Mouse (Mus musculus): Measurements from ENCODE around the gene Spata31d1a. TPM values are rescaled to one million over a fixed set of nuclear protein-coding genes. Genes with fewer than 3 reads are reported as not detected.
"Not testable (repeated sequence)": the region's sequence is repeated elsewhere in the genome, so short reads cannot be mapped to it uniquely, and the experiment has no call there.

The Spata31d1a gene
- total RNA-seq (2021): not detected
- long read RNA-seq, experiment 1: 0 reads
- long read RNA-seq, experiment 2: 0 reads

- no peak for DNase-seq (ENCODE audit: low spot score in 2 of 2)
These were observed at the start of gene Spata31d1a for GRCm38 (mm10) chr13:59710230-59710629. Gene Spata31d1a (minus strand): TSS chr13:59710330.

- no peak for DNase-seq (ENCODE audit: low spot score in 2 of 2)
These were observed 46.8 kb upstream of the Spata31d1a start for GRCm38 (mm10) chr13:59756906-59757305.

DNA sequence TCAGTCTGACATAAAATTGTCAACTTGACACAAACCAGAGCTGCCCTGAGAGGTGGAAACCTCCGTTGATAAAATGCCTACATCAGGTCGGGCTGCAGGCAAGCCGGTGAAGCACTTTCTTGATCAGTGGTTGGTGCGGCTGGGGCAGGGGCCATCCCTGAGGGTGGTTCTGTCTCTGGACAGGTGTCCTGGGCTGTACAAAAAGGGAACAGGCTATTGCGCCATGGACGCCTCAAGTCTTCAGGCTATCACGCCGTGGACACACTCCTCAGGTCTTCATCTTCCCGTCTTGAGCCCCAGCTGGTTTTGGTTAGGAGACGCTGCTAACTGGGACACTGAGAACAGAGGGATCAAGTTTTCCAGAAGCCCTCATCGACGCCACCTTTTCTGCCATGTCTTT is 40.2 kb upstream of the Spata31d1a start:
- no peak for DNase-seq (ENCODE audit: low spot score in 2 of 2)

DNA sequence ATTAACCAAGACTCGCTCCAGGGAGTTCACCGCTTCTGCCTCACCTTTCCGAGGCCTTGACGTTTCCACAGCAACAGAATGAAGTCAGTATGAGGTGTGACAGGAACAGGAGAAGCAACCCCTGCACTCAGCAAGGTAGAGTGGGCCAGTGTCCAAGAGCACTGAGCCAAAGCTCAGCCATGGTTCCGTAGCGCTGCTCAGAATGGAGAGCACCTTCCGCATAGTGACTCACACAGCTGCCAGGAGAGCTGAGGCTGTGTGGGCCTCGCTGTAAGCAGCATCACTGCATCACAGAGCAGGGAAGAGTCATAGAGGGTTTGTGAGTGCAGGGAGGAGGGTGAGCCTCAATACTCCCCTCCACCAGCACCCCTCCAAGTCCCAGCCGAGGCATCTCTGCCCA is 36.6 kb upstream of the Spata31d1a start, which contains the start of gene 1700014D04Rik:
TSS of gene 1700014D04Rik (minus strand) at position 42 of the 400 bp plus-strand sequence.
- no peak for DNase-seq (ENCODE audit: low spot score in 2 of 2)

DNA sequence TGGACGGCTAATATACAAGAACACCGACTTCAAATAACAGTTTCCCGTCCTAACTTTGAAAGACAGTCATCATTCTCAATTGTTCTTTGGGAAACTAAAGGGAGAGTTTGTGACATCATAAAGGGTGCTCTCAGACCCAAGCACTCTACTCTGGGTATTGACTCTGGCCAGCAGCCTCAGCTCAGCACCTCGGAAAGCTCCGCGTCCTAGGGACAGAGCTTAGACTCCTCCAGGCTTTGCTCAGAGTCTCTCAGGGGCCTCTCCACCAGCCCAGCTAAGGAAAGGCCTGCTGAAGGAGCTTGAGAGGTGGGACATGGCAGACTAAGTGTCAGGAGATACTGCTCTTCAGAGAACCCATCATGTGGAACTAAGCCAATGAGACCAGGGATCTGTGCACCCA is 36.0 kb upstream of the Spata31d1a start:
- DNase-seq (ENCODE audit: low spot score in 2 of 2): no peak

GRCm38 (mm10) chr13:59745462-59745861 is 35.3 kb upstream of the Spata31d1a start:
- DNase-seq (ENCODE audit: low spot score in 2 of 2): no peak

DNA sequence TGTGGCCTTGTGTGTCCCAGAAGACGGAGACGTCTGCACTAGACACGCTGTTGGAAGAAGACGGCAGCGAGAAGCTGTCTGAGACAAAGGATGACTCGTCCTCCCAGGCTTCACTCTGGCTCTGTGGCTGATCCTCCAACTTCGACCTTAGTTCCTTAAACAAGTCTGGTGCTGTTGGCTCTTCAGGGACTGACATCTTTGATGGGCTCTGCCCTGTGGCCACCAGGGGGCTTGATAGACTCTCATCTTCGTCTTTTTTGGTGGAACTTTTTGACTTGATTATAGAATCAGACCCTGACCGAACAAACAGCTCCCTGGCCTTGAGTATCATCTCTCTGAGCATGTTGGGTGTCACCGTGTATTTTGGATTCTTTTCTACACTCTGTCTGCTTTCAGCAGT is 31.6 kb upstream of the Spata31d1a start:
- no peak for DNase-seq (ENCODE audit: low spot score in 2 of 2)

DNA sequence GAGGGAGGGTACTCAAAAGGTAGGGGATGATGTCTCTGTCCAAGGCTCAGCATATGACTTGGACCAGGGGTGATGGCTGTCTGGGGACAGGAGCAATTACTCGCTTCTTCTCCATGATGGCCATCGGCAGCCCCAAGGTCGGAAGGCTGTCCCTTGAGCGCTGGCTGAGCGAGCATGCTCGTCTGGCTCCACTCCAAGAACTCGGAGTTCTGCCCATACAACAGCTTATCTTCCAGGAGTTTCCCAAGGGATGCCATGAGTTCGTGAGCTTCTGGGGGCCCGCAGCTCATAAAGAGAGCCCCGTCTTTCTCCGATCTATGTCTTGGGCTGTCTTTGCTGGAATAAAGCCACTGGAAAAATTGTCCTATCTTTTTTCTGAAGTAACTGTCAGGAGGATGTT is 31.0 kb upstream of the Spata31d1a start:
- DNase-seq (ENCODE audit: low spot score in 2 of 2): peak in 1 of 2 experiments; percentile 29

DNA sequence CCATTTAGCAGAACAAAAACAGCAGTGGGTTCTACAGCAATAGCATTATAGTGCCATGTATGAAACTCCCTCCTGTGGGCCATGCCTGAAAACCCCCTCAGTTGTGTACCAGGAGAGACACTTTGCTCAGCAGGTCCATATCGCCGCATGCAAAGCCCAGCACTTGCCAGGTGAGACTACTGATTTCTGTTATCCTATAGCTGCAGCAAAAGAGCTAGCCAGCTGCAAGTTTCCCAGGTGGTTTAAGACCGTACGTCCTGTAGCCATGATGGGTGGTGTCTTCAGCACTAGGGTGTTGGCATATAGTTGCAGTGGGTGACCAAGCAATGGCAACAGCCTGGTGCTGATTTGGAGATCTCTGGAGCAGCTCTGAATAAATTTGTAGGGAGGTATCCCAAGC is 29.3 kb upstream of the Spata31d1a start:
- no peak for DNase-seq (ENCODE audit: low spot score in 2 of 2)

DNA sequence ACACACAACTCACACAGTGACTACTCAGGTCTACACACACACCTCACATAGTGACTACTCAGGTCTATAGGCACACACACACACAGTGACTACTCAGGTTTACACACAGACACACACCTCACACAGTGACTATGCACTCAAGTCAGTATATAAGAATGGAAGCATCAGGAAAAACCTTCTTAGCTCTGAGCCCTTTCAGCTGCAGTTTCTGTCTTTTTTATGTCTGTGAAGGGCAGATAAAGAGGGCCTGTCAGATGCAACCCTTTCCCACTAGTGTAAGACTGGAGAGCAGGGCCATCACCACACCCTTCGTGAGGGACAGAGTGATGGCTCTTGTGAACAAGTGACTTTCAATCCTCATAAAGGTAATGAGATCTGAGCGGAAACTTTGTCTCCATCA is 28.3 kb upstream of the Spata31d1a start:
- no peak for DNase-seq (ENCODE audit: low spot score in 2 of 2)

GRCm38 (mm10) chr13:59735190-59735589 is 25.1 kb upstream of the Spata31d1a start:
- DNase-seq (ENCODE audit: low spot score in 2 of 2): no peak

GRCm38 (mm10) chr13:59734347-59734746 is 24.2 kb upstream of the Spata31d1a start:
- DNase-seq (ENCODE audit: low spot score in 2 of 2): not testable (repeated sequence)

DNA sequence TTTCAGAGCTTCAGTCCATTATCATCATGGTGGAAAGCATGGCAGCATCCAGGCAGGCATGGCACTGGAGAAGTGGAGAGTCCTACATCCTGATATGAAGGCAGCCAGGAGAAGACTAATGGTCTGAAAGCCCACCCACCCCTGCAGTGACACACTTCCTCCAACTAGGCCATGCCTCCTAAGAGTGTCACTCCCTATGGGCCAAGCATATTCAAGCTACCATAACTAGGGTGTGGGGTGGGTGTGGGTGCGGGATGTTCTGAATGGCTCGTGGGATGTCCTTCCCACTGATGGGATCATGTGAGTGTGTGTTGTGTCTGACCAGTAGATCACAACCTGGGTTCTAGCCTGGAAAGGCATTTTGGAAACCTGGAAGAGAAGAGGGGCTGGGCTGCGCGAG is 23.8 kb upstream of the Spata31d1a start:
- DNase-seq (ENCODE audit: low spot score in 2 of 2): no peak

DNA sequence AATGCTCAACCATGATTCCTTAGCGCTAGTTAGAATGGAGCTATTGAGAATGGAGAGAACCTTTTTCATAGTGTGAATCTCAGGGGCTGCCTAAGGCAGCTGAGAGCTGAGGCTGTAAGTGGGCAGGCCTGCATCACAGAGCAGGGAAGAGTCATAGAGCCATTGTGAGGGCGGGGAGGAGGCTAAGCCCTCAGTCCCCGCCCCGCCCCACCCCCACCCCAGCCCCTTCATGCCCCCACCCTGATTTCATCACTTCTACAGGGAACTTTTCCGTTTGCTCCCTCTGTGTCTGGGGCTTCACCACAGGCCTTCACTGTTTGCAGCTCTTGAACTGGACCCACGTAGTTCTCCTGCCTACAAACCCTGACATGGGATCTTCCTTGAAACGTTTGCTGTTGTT is 21.5 kb upstream of the Spata31d1a start, which contains the start of gene Spata31d1d:
TSS of gene Spata31d1d (minus strand) at position 101 of the 400 bp plus-strand sequence.
- DNase-seq (ENCODE audit: low spot score in 2 of 2): no peak

DNA sequence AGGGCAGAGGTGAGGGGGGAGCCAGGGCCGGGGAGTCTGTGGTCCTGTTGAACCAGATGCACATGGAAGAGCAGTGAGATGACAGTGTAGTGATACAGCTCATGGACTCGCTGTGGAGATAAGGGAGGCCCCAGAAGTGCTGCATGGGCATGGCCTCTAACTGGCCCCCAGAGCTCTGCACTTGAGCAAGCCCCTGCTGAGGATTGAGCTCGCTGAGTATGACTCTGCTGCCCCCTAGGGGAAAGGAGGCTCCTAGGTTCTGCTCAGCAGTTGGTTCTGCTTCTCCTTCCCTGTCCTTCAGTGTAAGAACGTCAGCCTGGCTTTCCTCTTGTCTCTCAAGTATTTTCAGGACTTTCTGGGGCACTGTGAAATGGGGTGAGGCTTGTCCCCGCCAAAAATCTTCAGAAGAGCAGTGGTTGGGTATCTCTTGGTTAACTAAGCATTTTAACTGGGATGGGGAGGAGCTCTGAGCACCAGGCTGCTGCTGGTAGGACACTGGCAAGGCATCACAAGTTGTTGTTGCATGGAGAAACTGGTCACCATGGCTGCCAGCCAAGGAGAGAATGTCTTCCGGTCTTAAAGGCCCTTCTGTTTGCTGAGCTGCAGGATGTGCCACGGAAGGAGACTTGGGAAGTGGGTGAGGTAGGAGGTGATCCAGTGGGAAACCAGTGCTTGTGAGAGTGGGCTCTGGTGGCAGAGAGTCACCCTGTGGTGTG is 18.4 kb upstream of the Spata31d1a start:
- peak; percentile 45 to 64 for DNase-seq (ENCODE audit: low spot score in 2 of 2)

DNA sequence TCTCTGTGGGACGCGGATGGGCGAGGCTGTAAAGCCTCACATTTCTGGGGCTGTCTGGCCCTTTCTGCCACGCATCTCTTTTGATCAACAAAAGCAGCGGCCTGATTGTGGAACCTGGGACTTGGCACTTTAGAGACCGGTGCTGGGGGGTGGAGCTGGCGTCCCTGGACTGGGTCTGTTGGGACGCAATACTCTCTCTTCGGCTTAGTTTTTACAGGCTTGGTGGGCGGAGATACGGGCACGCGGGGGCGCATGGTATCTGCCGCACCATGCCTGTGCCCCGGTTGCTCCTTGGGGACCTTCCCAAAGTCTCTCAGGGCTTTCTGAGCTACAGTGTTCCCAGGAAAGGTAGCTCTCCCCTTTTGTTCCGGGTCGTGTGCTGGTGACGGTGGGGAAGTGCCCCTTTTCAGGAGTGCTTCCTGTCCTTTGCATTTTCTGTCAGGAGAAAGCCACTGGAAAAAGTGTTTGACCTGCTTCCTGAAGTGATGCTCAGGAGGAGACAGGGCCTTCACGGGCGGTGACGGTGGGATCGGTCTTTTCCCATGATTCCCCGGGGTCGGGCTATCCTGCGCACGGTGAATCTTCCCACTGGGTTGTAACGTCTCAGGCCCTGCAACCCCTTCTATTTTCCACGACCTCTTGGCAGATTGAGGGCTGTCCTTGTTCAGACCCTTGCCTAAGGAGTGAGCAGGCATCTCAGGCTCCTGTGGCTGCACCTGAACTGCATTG is 16.2 kb upstream of the Spata31d1a start:
- DNase-seq (ENCODE audit: low spot score in 2 of 2): no peak

DNA sequence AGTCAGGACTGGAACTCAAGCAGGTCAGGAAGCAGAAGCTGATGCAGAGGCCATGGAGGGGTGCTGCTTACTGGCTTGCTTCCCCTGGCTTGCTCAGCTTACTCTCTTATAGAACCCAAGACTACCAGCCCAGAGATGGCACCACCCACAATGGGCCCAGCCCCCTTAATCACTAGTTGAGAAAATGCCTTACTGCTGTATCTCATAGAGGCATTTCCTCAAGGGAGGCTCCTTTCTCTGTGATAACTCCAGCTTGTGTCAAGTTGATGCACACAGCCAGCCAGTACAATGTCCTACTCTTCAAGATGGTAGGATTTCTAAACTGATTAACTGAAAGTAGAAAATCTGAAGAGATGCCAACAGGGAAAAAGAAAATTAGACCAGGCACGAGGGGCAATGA is 12.0 kb upstream of the Spata31d1a start:
- not testable (repeated sequence) for DNase-seq (ENCODE audit: low spot score in 2 of 2)

DNA sequence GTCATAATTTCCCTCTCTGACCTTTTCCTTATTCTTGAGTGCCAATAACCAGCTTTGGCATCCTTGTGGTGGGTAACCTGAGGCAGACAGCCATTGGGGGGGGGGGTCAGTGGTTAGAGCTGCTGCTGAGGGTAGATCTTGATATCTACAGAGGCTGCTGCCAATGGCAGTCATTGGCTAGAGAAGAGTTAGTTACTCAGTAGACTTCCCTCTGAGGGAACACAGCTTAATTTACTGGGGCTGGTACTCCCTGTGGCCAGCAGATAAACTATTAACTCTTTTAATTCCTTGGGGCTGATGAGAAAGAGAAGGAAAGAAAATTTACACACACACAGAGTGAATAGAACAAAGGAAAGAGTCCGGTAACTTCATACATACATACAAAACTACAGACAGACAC is 9.3 kb upstream of the Spata31d1a start:
- DNase-seq (ENCODE audit: low spot score in 2 of 2): no peak

DNA sequence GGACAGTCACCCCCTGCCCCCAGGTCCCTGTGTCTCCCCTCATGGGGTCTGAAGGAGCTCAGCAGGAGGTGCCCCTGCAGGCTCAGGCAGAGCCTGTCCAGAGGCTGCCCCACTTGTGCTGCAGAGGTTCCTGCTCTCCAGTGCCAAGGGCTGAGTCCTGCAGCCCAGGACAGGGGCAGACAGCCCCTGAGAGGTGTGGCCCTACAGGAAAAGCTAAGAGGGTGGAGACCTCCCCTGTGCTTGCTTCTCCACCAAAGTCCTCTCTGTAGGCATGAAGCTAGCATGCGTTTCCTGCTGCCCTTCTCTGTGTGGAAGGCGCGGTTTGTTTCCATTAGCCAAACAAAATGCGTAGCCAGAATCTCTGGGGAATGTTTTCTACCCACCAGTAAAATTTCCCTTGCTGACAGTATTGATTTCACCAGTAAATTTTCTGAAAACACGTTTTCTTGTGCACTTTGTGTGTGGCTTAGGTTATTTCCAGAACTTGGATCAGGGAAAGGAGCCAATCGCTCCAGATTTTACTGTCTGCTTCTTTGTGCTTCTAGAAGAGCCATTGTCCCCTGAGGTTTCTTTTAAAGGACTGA is 8.8 kb upstream of the Spata31d1a start:
- DNase-seq (ENCODE audit: low spot score in 2 of 2): not testable (repeated sequence)

DNA sequence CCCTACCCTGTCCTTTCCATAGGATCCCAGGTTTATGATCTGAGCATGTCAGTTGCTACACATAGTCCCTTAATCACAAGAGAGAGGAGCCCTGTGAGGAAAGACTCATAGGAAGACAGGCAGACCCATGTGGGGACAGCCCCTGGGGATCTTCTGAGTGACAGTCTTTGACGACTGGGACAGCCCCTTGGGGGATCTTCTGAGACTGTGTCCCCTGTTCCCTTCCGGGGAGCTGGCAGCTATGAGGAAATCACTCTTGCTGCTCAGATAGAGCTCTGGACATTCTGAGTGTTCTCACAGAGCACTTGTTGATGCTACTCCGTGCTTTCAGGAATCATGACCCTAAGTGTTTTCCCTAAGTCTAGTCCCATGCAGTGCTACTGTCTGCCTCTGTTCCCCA is 3.6 kb upstream of the Spata31d1a start:
- DNase-seq (ENCODE audit: low spot score in 2 of 2): no peak

GRCm38 (mm10) chr13:59711984-59712383 is 1.9 kb upstream of the Spata31d1a start, which contains the start of gene Spata31d1b:
Gene Spata31d1b (plus strand): TSS chr13:59712284.
- DNase-seq (ENCODE audit: low spot score in 2 of 2): not testable (repeated sequence)

DNA sequence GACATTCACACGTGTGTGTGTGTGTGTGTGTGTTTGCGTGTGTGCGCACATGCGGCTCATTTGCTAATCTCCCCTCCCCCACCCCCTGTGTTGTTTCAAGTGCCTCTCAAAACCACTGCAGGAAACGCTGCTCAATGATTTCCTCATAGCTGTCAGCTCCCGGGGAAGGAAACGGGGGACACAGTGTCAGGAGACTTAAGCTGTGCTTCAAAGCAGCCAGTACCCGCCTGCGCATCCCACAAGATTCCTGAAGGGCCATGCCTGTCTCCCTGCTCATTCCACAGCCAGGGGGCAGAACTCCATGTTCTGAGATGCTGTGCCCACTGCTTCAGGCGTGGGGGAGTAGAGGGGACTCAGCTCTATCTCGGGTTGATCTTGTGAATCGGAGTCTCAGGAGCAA is 5.6 kb downstream of the Spata31d1a start:
- DNase-seq (ENCODE audit: low spot score in 2 of 2): no peak
